Mouse (Mus musculus): Measurements from ENCODE around the gene Cmss1.

GRCm38 (mm10) chr16:57566215-57566614 lies 40.4 kb downstream of the Cmss1 start:
- TF ChIP-seq GATA1 (IDR thresholded peaks at IDR 0.05; ENCODE audit: borderline replicate concordance, low read length) (no peak), FLI1 (IDR thresholded peaks at IDR 0.05; ENCODE audit: low read length) (no peak)

Measured in megakaryocyte, embryonic 14.5 days (primary cell).